Mouse (Mus musculus): ENCODE results near the gene Gas6.
A peak's percentile ranks its signal among the peaks of the same experiment; 100 is the strongest.

Gas6 gene

GRCm38 (mm10) chr8:13461843-13462242 lies 32.4 kb downstream of the Gas6 start:
- peak; percentile 21 for DNase-seq (ENCODE audit: low read depth, low spot score)

GRCm38 (mm10) chr8:13461085-13461765 lies 33.1 kb downstream of the Gas6 start:
- DNase-seq (ENCODE audit: low read depth, low spot score), result no peak

GRCm38 (mm10) chr8:13459431-13459830 lies 34.9 kb downstream of the Gas6 start:
- no peak for DNase-seq (ENCODE audit: low read depth, low spot score)

- DNase-seq (ENCODE audit: low read depth, low spot score), result no peak
Measured at GRCm38 (mm10) chr8:13455295-13455694, 39.0 kb downstream of the Gas6 start.

GRCm38 (mm10) chr8:13454341-13455113 lies 39.8 kb downstream of the Gas6 start:
- no peak for DNase-seq (ENCODE audit: low read depth, low spot score)

DNA sequence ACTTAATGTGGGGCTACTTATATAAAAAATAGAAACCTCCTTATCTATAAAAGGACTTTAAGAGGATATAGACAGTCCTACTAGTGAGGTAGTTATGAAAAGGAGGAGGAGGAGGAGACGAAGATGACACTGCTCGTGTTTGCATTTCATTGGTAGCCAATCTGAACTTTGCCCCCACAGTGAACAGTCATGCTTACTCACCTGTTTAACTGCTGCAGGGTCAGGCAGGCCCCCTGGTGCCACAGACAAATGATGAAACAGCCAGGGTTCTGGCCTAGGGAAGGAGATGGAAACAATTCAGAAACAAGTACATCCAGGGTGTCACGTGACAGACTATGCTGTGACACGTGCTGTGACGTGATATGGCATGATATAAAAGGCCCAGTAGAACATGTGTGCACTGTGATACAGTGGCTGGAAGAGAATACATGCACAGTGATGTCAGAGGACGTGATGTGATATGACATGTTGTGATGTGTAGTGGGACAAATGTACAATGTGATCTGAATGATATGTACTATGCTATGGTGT lies 42.5 kb downstream of the Gas6 start:
- no peak for DNase-seq (ENCODE audit: low read depth, low spot score)

GRCm38 (mm10) chr8:13448145-13448544 lies 46.1 kb downstream of the Gas6 start:
- no peak for DNase-seq (ENCODE audit: low read depth, low spot score)

GRCm38 (mm10) chr8:13446456-13446855 lies 47.8 kb downstream of the Gas6 start:
- DNase-seq (ENCODE audit: low read depth, low spot score), result no peak

DNA sequence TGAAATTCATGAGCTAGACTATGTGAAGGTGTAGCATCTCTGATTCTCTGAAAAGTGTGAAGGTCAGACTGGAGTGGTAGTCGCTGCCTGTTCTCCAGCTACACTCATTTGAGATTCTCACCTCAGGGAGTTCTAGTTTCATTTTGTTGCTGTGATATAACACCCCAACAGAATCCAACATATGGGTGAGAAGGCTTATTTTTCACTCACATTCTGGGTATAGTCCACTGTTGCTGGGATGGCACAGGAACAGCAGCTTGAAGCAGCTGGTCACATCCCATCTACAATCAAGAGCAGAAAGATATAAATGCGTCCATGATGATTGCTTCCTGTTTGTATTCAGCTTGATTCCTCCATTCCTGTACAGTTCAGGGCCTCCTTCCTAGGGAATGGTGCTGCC lies 52.1 kb downstream of the Gas6 start:
- no peak for DNase-seq (ENCODE audit: low read depth, low spot score)

DNA sequence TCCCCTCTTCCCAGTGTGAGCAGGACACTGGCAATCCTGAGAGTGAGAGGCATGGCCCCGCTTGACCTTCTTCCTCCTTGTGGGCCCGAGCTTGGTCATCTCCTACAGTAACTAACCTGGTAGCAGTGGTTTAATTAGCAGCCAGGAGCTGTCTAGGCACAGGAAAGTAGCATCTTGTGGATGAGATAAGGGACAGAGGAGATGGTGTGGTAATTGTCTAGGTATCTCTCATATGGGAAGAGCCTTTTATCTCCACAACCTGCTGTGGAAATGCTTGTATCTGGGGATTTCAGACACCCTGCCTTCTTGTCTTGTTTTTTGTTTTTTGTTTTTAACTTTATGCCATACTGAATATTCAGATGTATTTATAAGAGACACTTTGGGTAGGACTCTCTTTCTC lies 56.8 kb downstream of the Gas6 start:
- no peak for DNase-seq (ENCODE audit: low read depth, low spot score)

GRCm38 (mm10) chr8:13436052-13436451 lies 58.2 kb downstream of the Gas6 start:
- DNase-seq (ENCODE audit: low read depth, low spot score), result no peak

- DNase-seq (ENCODE audit: low read depth, low spot score), result no peak
Measured at GRCm38 (mm10) chr8:13434889-13435288, 59.4 kb downstream of the Gas6 start, which contains the start of gene Tmem255b. Tmem255b (plus strand) TSS chr8:13435189.

- no peak for DNase-seq (ENCODE audit: low read depth, low spot score)
Measured at GRCm38 (mm10) chr8:13433130-13433529, 61.2 kb downstream of the Gas6 start.

GRCm38 (mm10) chr8:13430866-13431265 lies 63.4 kb downstream of the Gas6 start:
- DNase-seq (ENCODE audit: low read depth, low spot score), result no peak

DNA sequence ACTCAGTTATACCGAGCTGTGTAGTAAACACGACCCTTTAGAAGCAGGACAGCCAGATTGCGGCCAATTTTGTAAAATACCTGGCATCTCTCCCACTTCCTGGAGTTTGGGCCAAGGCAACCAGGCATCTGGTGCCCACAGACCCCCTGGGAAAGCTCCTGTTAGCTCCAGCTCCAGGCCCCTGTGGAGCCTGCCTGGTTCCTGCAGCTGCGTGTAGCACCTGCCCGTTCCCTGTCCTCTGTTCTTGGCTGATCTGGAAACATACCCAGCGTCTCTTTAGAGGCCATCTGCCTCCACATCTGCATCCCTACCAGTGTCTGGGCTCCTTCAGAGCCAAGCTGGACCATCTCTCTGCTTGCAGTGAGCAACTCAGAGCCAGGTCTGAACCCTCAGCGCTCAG lies 63.9 kb downstream of the Gas6 start:
- no peak for DNase-seq (ENCODE audit: low read depth, low spot score)

- no peak for DNase-seq (ENCODE audit: low read depth, low spot score)
Measured at GRCm38 (mm10) chr8:13428156-13428555, 66.1 kb downstream of the Gas6 start.

DNA sequence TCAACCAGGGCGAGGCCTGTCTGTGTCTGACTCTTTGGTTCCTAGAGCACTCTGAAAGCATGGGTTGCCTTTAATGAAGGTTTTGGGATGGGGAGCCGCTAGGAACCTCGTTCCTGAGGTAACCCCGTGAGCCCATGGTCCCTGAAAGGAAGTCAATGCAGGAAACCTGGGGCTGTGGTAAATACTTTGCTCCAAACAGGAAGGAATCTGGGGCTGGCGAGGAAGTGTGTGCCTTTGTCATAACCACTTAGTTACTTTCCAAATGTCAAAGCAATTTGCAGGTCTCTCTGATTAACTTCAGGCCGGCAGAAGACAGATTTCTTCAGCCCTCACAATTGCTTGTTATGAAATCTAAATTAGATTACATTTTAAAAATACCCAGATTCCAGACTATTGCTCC lies 66.9 kb downstream of the Gas6 start:
- DNase-seq (ENCODE audit: low read depth, low spot score), result no peak

GRCm38 (mm10) chr8:13420970-13421369 lies 73.3 kb downstream of the Gas6 start:
- DNase-seq (ENCODE audit: low read depth, low spot score), result no peak

- no peak for DNase-seq (ENCODE audit: low read depth, low spot score)
Measured at GRCm38 (mm10) chr8:13419111-13419639, 75.1 kb downstream of the Gas6 start.

DNA sequence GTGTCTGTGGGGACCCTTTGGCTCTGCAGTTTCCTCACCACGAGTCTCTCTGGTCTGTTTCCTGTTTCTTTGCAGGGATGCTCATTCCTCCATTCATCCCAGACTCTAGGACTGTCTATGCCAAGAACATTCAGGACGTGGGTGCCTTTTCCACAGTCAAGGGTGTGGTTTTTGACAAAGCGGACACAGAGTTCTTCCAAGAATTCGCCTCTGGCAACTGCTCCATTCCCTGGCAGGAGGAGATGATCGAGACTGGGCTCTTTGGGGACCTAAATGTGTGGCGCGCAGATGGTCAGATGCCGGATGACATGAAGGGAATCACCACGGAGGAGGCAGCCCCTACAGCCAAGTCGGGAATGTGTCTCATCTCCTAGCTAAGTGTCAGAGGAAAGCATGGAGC lies 78.4 kb downstream of the Gas6 start:
- DNase-seq (ENCODE audit: low read depth, low spot score), result no peak
